Mouse (Mus musculus) neural tube, embryonic 11.5 days (tissue): Measurements from ENCODE around the gene Tmem25. TPM values are rescaled to one million over a fixed set of nuclear protein-coding genes. Genes with fewer than 3 reads are reported as not detected.

Experiments
- ATAC-seq: fragments of 200-750 bp; cut with Nextera tagmentation; 2 replicates; pipeline ENCODE4 v1.8.0; 2017; ENCODE audit warnings: moderate number of reproducible peaks, mild to moderate bottlenecking, moderate TSS enrichment, moderate library complexity; ENCODE audit not compliant: insufficient read depth, low FRiP score, low TSS enrichment
- DNase-seq: peaks from one replicate; pipeline ENCODE4 v3.0.0-alpha.2; 2015; ENCODE audit warnings: low spot score
- H3K27ac ChIP-seq: fragments of 300-500 bp; sonication (generic); 2 replicates; pipeline ENCODE4 v1.5.1; 2014; ENCODE audit warnings: low read depth, mild to moderate bottlenecking, low read length
- H3K27me3 ChIP-seq: fragments of 300-500 bp; sonication (generic); 2 replicates; pipeline ENCODE4 v1.6.1; 2014; ENCODE audit warnings: mild to moderate bottlenecking, low read length, mixed read lengths; ENCODE audit not compliant: control insufficient read depth, insufficient read depth
- H3K36me3 ChIP-seq: fragments of 300-500 bp; sonication (generic); 2 replicates; pipeline ENCODE4 v1.6.1; 2014; ENCODE audit warnings: mild to moderate bottlenecking, low read length, moderate library complexity, mixed read lengths; ENCODE audit not compliant: control insufficient read depth, insufficient read depth
- H3K4me1 ChIP-seq: fragments of 300-500 bp; sonication (generic); 2 replicates; pipeline ENCODE4 v1.6.1; 2014; ENCODE audit warnings: low read length, mixed read lengths; ENCODE audit not compliant: control insufficient read depth, insufficient read depth
- H3K4me2 ChIP-seq: fragments of 300-500 bp; sonication (generic); 2 replicates; pipeline ENCODE4 v1.6.1; 2014; ENCODE audit warnings: low read depth, mild to moderate bottlenecking, moderate library complexity
- H3K4me3 ChIP-seq: fragments of 300-500 bp; sonication (generic); 2 replicates; pipeline ENCODE4 v1.5.1; 2014; ENCODE audit warnings: low read depth, low read length
- H3K9ac ChIP-seq: fragments of 300-500 bp; sonication (generic); 2 replicates; pipeline ENCODE4 v1.6.1; 2014; ENCODE audit warnings: mild to moderate bottlenecking, low read length
- H3K9me3 ChIP-seq: fragments of 300-500 bp; sonication (generic); 2 replicates; pipeline ENCODE4 v1.6.1; 2016; ENCODE audit warnings: low read length; ENCODE audit not compliant: control insufficient read depth
- WGBS: fragments of 180-500 bp; shearing (Covaris S2); extraction: QIAGEN DNeasy Blood & Tissue Kit; methylation state at CpG from one replicate; pipeline ENCODE4 v1.1.7; 2014; 5-methylcytosine and 5-hydroxymethylcytosine counted together
- polyA plus RNA-seq: library from polyadenylated mRNA; unstranded; fragments of >200 nt; fragmentation: Nextera tagmentation; extraction: Ambion mirVana; gene quantifications from 2 replicates; pipeline ENCODE4 v1.2.1, GENCODE M21; 2014

Gene Tmem25
- polyA plus RNA-seq, 1 experiment from 2014 or later, result 3.1 TPM

GRCm38 (mm10) chr9:44767101-44768028 lies 31.7 kb downstream of the Tmem25 start, which contains the start of the genes Arcn1 and Ift46:
TSS of gene Arcn1 (minus strand) at chr9:44767845.
TSS of gene Ift46 (plus strand) at chr9:44767908.
- H3K9ac ChIP-seq, result peak within 1 kb of the TSS; percentile 96
- ATAC-seq (peak; percentile 82), DNase-seq (peak; percentile 93)
- peak within 1 kb of the TSS; percentile 99 for H3K4me3 ChIP-seq
- H3K4me1 ChIP-seq, result peaks cover 7% of the 10 kb centered on the region
- H3K4me2 ChIP-seq, result peak within 1 kb of the TSS; percentile 57
- no peaks in the 10 kb centered on the region for H3K36me3 ChIP-seq
- H3K9me3 ChIP-seq, result no peaks in the 10 kb centered on the region
- WGBS, result under 1% methylated on average over 62 of the region's 82 CpGs
- peak within 1 kb of the TSS; percentile 80 for H3K27ac ChIP-seq
- no peaks in the 10 kb centered on the region for H3K27me3 ChIP-seq

DNA sequence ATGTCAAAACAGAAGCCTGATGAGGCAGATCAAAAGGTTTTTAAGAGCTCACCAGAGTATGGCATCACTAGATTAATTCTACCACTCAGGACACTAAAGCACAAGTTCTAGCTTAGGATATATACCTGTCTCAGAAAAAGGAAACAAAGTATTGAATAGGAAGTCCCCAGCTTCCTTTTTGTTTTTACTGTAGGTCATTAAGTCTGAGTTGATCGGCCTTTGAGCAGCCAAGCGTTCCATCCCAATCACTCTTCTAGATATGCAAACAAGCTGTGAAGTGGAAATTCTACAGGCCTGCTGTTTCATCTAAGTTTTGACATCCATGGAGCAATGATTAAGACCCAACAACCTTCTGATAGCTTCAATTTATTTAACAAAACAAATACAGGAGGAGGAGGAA lies 38.2 kb downstream of the Tmem25 start:
- Histone ChIP-seq H3K4me1 (0 out of 2 replicates have a peak, but pooled peaks cover under 1% of the 10 kb centered on the region), H3K36me3 (peaks cover 9% of the 10 kb centered on the region), H3K9me3 (no peaks in the 10 kb centered on the region), H3K27ac (no peak overlapping the region), H3K4me2 (no peak overlapping the region), H3K4me3 (no peak overlapping the region), H3K9ac (no peak overlapping the region), H3K27me3 (no peaks in the 10 kb centered on the region)
- 79% methylated on average over 2 of the region's 2 CpGs for WGBS
- ATAC-seq (no peak), DNase-seq (no peak)

- H3K36me3 ChIP-seq, result peaks cover 14% of the 10 kb centered on the region
Observed at GRCm38 (mm10) chr9:44748473-44748872, 50.6 kb downstream of the Tmem25 start.

GRCm38 (mm10) chr9:44747341-44747740 lies 51.8 kb downstream of the Tmem25 start:
- no peaks in the 10 kb centered on the region for H3K27me3 ChIP-seq
- DNase-seq (no peak), ATAC-seq (no peak)
- no peak overlapping the region for H3K4me2 ChIP-seq
- H3K27ac ChIP-seq, result no peak overlapping the region
- no peak overlapping the region for H3K4me3 ChIP-seq
- no peaks in the 10 kb centered on the region for H3K4me1 ChIP-seq
- peaks cover 12% of the 10 kb centered on the region for H3K36me3 ChIP-seq
- no peaks in the 10 kb centered on the region for H3K9me3 ChIP-seq
- 94% methylated on average over 3 of the region's 3 CpGs for WGBS
- H3K9ac ChIP-seq, result no peak overlapping the region

More at GRCm38 (mm10) chr9:44748473-44748872, 50.6 kb downstream of the Tmem25 start:
- no peak overlapping the region for H3K27ac ChIP-seq
- DNase-seq (no peak), ATAC-seq (no peak)
- no peak overlapping the region for H3K4me3 ChIP-seq
- no peaks in the 10 kb centered on the region for H3K27me3 ChIP-seq
- H3K9me3 ChIP-seq, result no peaks in the 10 kb centered on the region
- no peak overlapping the region for H3K4me2 ChIP-seq
- no peaks in the 10 kb centered on the region for H3K4me1 ChIP-seq
- 95% methylated on average over 7 of the region's 7 CpGs for WGBS
- no peak overlapping the region for H3K9ac ChIP-seq

DNA sequence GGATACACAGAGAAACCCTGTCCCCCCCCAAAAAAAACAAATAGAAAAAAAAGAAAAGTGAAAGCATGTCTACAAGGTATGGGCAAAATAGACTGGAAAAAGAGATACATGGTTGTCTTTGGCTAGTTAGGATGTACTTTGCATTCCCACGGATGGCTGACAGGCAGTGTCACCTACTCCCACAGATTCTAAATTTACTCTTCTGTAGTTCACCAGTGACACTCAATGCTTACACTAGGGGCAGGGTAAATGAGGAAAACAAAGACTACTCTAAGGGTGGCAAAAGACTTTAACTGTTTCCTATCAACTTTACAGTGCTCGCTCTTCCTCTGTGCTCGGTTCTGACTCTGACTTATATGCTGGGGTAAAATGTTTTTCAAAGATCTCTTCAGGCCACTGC lies 52.4 kb downstream of the Tmem25 start:
- 95% methylated on average over 3 of the region's 3 CpGs for WGBS
- no peaks in the 10 kb centered on the region for H3K4me1 ChIP-seq
- no peak overlapping the region for H3K4me2 ChIP-seq
- DNase-seq (no peak), ATAC-seq (no peak)
- no peak overlapping the region for H3K9ac ChIP-seq
- H3K27me3 ChIP-seq, result no peaks in the 10 kb centered on the region
- H3K4me3 ChIP-seq, result no peak overlapping the region
- no peak overlapping the region for H3K27ac ChIP-seq
- H3K9me3 ChIP-seq, result no peaks in the 10 kb centered on the region
- H3K36me3 ChIP-seq, result peaks cover 12% of the 10 kb centered on the region

- Histone ChIP-seq H3K27me3 (no peaks in the 10 kb centered on the region), H3K36me3 (peaks cover 8% of the 10 kb centered on the region), H3K4me2 (no peak overlapping the region), H3K9me3 (no peaks in the 10 kb centered on the region), H3K4me1 (no peaks in the 10 kb centered on the region), H3K4me3 (no peak overlapping the region), H3K27ac (no peak overlapping the region), H3K9ac (no peak overlapping the region)
- DNase-seq (no peak), ATAC-seq (no peak)
- WGBS, result 94% methylated on average over 7 of the region's 7 CpGs
Observed at GRCm38 (mm10) chr9:44745371-44745770, 53.7 kb downstream of the Tmem25 start.

Other genes starting within 250 kb of the Tmem25 start
- not detected in 2 replicates for gene Cxcr5, start 237.4 kb downstream of the Tmem25 start, polyA plus RNA-seq
- 11.6 and 11.9 TPM in 2 replicates for gene Ddx6, start 194.4 kb downstream of the Tmem25 start, polyA plus RNA-seq
- gene Treh, start 126.1 kb downstream of the Tmem25 start, polyA plus RNA-seq, result not detected in 2 replicates
- 44.3 and 47.7 TPM in 2 replicates for gene Phldb1, start 64.1 kb downstream of the Tmem25 start, polyA plus RNA-seq
- gene Arcn1, start 31.5 kb downstream of the Tmem25 start, polyA plus RNA-seq, result 211 and 214 TPM in 2 replicates
- 144 and 145 TPM in 2 replicates for gene Ift46, start 31.4 kb downstream of the Tmem25 start, polyA plus RNA-seq
- not detected in 2 replicates for gene Ttc36, start 3.8 kb upstream of the Tmem25 start, polyA plus RNA-seq
- gene Kmt2a, start 82.0 kb upstream of the Tmem25 start, polyA plus RNA-seq, result 13.4 and 13.5 TPM in 2 replicates
- gene Atp5l, start 121.4 kb upstream of the Tmem25 start, polyA plus RNA-seq, result 555 and 597 TPM in 2 replicates
- gene Ube4a, start 166.3 kb upstream of the Tmem25 start, polyA plus RNA-seq, result 38.2 and 38.3 TPM in 2 replicates
- not detected in 2 replicates for gene Cd3g, start 181.1 kb upstream of the Tmem25 start, polyA plus RNA-seq
- not detected in 2 replicates for gene Cd3d, start 182.5 kb upstream of the Tmem25 start, polyA plus RNA-seq
- gene Cd3e, start 210.3 kb upstream of the Tmem25 start, polyA plus RNA-seq, result not detected in 2 replicates
- gene Mpzl2, start 240.5 kb upstream of the Tmem25 start, polyA plus RNA-seq, result 3.7 and 3.9 TPM in 2 replicates